Mouse (Mus musculus) liver, postnatal 0 days (tissue): Measurements from ENCODE around the gene Acsbg1. TPM values are rescaled to one million over a fixed set of nuclear protein-coding genes. Genes with fewer than 3 reads are reported as not detected.

Experiments used
- ATAC-seq: fragments of 200-750 bp; cut with Nextera tagmentation; 2 replicates; pipeline ENCODE4 v1.8.0; 2017; ENCODE audit warnings: mild to moderate bottlenecking, moderate library complexity
- DNase-seq: peaks from one replicate; pipeline ENCODE4 v3.0.0-alpha.2; 2016
- H3K27ac ChIP-seq: fragments of 300-500 bp; sonication (generic); 2 replicates; pipeline ENCODE4 v1.5.1; 2014; ENCODE audit warnings: antibody characterized with exemption, moderate library complexity, mild to moderate bottlenecking, low read depth
- H3K27me3 ChIP-seq: fragments of 300-500 bp; sonication (generic); 2 replicates; pipeline ENCODE4 v1.6.1; 2014; ENCODE audit warnings: low read length, control low read depth, mixed read lengths; ENCODE audit not compliant: insufficient read depth
- H3K36me3 ChIP-seq: fragments of 300-500 bp; sonication (generic); replicated peaks from 2 replicates; pipeline ENCODE4 v1.6.1; 2014; ENCODE audit warnings: mild to moderate bottlenecking, control low read depth, low read length, moderate library complexity, mixed read lengths; ENCODE audit not compliant: insufficient read depth
- H3K4me1 ChIP-seq: fragments of 300-500 bp; sonication (generic); 2 replicates; pipeline ENCODE4 v1.6.1; 2014; ENCODE audit warnings: antibody characterized with exemption, mild to moderate bottlenecking, control low read depth; ENCODE audit not compliant: insufficient read depth
- H3K4me2 ChIP-seq: fragments of 300-500 bp; sonication (generic); 2 replicates; pipeline ENCODE4 v1.6.1; 2014; ENCODE audit warnings: low read depth, mild to moderate bottlenecking, low read length, moderate library complexity, mixed read lengths
- H3K4me3 ChIP-seq: fragments of 300-500 bp; sonication (generic); 2 replicates; pipeline ENCODE4 v1.5.1; 2014; ENCODE audit warnings: low read depth, low read length
- H3K9ac ChIP-seq: fragments of 300-500 bp; sonication (generic); replicated peaks from 2 replicates; pipeline ENCODE4 v1.6.1; 2014; ENCODE audit warnings: mild to moderate bottlenecking, moderate library complexity
- H3K9me3 ChIP-seq: fragments of 300-500 bp; sonication (generic); 2 replicates; pipeline ENCODE4 v1.6.1; 2016; ENCODE audit warnings: mild to moderate bottlenecking, control low read depth, low read length, mixed read lengths
- CTCF ChIP-seq: sonication (generic); IDR thresholded peaks from 2 replicates; pipeline ENCODE4 v1.5.1; 2016; ENCODE audit warnings: antibody characterized with exemption, low read depth
- EP300 ChIP-seq: IDR thresholded peaks from 2 replicates; pipeline ENCODE4 v1.6.1; 2016; ENCODE audit warnings: antibody characterized with exemption, low read depth, mild to moderate bottlenecking
- WGBS: fragments of 180-500 bp; shearing (Covaris S2); extraction: QIAGEN DNeasy Blood & Tissue Kit; methylation state at CpG from one replicate; pipeline ENCODE4 v1.1.7; 2014; ENCODE audit not compliant: insufficient replicate concordance; 5-methylcytosine and 5-hydroxymethylcytosine counted together
- polyA plus RNA-seq: library from polyadenylated mRNA; unstranded; fragments of >200 nt; fragmentation: Nextera tagmentation; extraction: Ambion mirVana; gene quantifications from 2 replicates; pipeline ENCODE4 v1.2.1, GENCODE M21; 2015

Gene Acsbg1
- polyA plus RNA-seq, 1 experiment from 2014 or later: 0.12 TPM

DNA sequence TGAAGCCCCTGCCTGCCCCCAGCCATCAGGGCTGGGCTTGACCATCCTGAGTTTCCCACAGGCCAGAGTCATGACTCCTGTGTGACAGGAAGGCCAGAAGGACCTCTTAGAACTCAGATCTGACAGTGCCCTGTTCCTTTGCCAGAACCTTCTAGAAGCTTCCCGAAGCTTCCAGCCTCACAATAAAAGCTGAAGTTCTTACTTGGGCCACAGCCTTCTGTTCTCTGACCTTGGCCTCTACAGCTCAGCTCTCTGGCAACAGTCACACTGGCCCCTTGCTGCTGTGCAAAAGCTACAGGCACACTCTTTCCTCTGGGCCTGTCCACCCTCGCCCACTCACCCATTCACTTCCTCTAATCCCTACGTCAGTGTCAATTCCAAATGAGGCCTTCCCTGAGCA lies 10.3 kb upstream of the Acsbg1 start:
- Histone ChIP-seq H3K4me3 (no peak overlapping the region), H3K4me2 (no peak overlapping the region), H3K27ac (no peak overlapping the region), H3K9me3 (no peaks in the 10 kb centered on the region), H3K4me1 (no peaks in the 10 kb centered on the region), H3K9ac (no peak overlapping the region), H3K36me3 (no peaks in the 10 kb centered on the region), H3K27me3 (no peaks in the 10 kb centered on the region)
- ATAC-seq (no peak), DNase-seq (no peak)
- WGBS: 72% methylated on average over 3 of the region's 3 CpGs
- TF ChIP-seq EP300: no peak
- TF ChIP-seq CTCF: no peak

DNA sequence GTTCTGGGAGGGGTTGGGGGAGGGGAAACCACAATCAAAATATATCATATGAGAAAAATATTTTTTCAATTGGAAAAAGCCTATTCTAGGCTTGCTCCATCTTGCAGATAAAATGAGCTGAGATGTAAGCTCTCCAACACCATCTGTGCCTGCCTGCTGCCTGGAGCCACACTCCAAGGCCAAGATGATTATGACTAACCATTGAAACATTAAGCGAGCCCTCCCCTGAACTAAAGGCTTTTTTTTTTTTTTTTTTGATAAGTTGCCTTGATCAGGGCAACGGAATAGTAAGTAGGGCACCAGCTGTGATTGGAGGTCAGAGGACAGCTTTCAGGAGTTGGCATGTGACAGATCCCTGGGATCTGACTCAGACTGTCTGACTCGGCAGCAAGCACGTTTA lies 6.8 kb upstream of the Acsbg1 start:
- no peak for DNase-seq
- no peak for ATAC-seq
- H3K9me3 ChIP-seq: no peaks in the 10 kb centered on the region
- TF ChIP-seq CTCF: no peak
- TF ChIP-seq EP300: no peak
- H3K36me3 ChIP-seq: no peaks in the 10 kb centered on the region
- no peak overlapping the region for H3K9ac ChIP-seq
- WGBS: 74% methylated on average over 4 of the region's 4 CpGs
- no peak overlapping the region for H3K4me2 ChIP-seq
- no peaks in the 10 kb centered on the region for H3K4me1 ChIP-seq
- no peaks in the 10 kb centered on the region for H3K27me3 ChIP-seq
- H3K27ac ChIP-seq: no peak overlapping the region
- no peak overlapping the region for H3K4me3 ChIP-seq

DNA sequence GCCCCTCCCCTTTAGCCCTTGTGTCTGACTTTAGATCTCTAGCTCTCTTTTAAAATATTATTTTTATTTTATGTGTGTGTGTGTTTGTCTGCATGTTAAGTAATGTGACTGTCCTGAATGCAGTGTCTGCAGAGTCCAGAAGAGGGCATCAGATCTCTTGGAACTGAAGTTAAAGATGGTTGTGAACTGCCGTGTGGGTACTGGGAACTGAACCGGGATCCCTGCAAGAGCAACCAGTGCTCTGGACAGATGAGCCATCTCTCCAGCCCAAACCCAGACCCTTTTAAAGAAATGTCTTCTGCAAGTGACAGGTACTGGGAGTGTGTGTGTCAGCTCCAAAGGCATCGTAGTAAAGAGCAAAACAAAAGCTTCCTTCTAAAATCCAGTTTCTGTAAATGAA lies 4.4 kb upstream of the Acsbg1 start:
- Histone ChIP-seq H3K9me3 (no peaks in the 10 kb centered on the region), H3K4me2 (no peak overlapping the region), H3K4me1 (no peaks in the 10 kb centered on the region), H3K9ac (no peak overlapping the region), H3K4me3 (no peak overlapping the region), H3K27me3 (no peaks in the 10 kb centered on the region), H3K36me3 (no peaks in the 10 kb centered on the region), H3K27ac (no peak overlapping the region)
- DNase-seq: no peak
- no peak for ATAC-seq
- 85% methylated on average over 3 of the region's 3 CpGs for WGBS
- TF ChIP-seq CTCF: no peak
- TF ChIP-seq EP300: no peak

- Histone ChIP-seq H3K4me2 (no peak overlapping the region), H3K27ac (no peak overlapping the region), H3K9me3 (no peaks in the 10 kb centered on the region), H3K4me3 (no peak overlapping the region), H3K4me1 (no peaks in the 10 kb centered on the region), H3K9ac (no peak overlapping the region), H3K27me3 (no peaks in the 10 kb centered on the region), H3K36me3 (no peaks in the 10 kb centered on the region)
- DNase-seq (no peak), ATAC-seq (no peak)
- TF ChIP-seq CTCF (no peak), EP300 (no peak)
- WGBS: 77% methylated on average over 9 of the region's 9 CpGs
These were observed 2.7 kb upstream of the Acsbg1 start for GRCm38 (mm10) chr9:54664358-54664757.

DNA sequence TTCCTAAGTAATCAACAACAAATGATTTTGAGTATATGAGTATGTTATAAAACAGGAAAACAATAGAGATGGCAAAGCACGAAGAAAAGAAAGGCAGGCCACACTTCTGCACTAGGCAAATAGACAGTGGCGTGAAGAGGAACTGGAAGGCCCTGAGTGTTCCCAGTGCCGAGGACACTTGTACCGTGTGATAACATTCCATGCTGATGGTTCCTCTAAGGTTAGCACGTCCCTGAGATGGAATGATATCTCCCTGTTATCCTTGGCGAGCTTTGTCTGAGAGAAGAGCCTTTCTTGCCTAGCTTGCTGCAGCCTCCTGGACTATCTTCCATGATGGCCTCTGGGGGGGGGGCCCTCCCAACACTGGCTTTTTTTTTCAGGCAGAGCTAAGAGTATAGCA lies 2.9 kb downstream of the Acsbg1 start:
- ATAC-seq: no peak
- no peak overlapping the region for H3K4me3 ChIP-seq
- no peak for DNase-seq
- no peak overlapping the region for H3K4me2 ChIP-seq
- H3K9ac ChIP-seq: no peak overlapping the region
- H3K36me3 ChIP-seq: no peaks in the 10 kb centered on the region
- WGBS: 67% methylated on average over 6 of the region's 6 CpGs
- no peak overlapping the region for H3K27ac ChIP-seq
- H3K9me3 ChIP-seq: no peaks in the 10 kb centered on the region
- H3K27me3 ChIP-seq: no peaks in the 10 kb centered on the region
- H3K4me1 ChIP-seq: no peaks in the 10 kb centered on the region
- TF ChIP-seq EP300 (no peak), CTCF (no peak)

DNA sequence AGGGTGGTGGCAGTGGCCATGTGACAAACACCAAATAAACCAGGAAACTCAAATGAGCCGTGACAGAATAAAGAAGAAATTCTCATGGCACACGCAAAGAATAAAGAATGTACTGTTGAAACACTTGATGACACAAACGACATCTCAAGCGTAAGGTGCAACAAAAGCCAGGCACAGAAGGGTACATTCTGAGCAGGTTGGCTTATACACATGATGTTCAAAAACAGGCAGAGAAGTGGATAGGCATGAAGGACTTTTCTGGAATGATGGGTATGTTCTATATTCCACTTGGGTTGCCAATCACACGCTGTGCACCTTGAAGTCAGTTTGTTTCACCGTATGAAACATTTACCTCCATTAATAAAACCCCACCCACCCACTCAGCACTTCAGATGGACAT lies 5.3 kb downstream of the Acsbg1 start:
- no peak for TF ChIP-seq CTCF
- no peak for TF ChIP-seq EP300
- Histone ChIP-seq H3K4me1 (no peaks in the 10 kb centered on the region), H3K9ac (no peak overlapping the region), H3K4me2 (no peak overlapping the region), H3K27me3 (no peaks in the 10 kb centered on the region), H3K4me3 (no peak overlapping the region), H3K36me3 (no peaks in the 10 kb centered on the region), H3K27ac (no peak overlapping the region), H3K9me3 (no peaks in the 10 kb centered on the region)
- no peak for DNase-seq
- no peak for ATAC-seq
- whole genome bisulfite sequencing: 76% methylated on average over 6 of the region's 6 CpGs

GRCm38 (mm10) chr9:54655846-54656245 lies 5.8 kb downstream of the Acsbg1 start:
- Histone ChIP-seq H3K27me3 (no peaks in the 10 kb centered on the region), H3K36me3 (no peaks in the 10 kb centered on the region), H3K4me2 (no peak overlapping the region), H3K9me3 (no peaks in the 10 kb centered on the region), H3K27ac (no peak overlapping the region), H3K4me1 (no peaks in the 10 kb centered on the region), H3K9ac (no peak overlapping the region), H3K4me3 (no peak overlapping the region)
- 70% methylated on average over 2 of the region's 2 CpGs for WGBS
- ATAC-seq (no peak), DNase-seq (no peak)
- TF ChIP-seq CTCF: no peak
- no peak for TF ChIP-seq EP300
